Mouse (Mus musculus) midbrain, postnatal 0 days (tissue): ENCODE data around the gene Adam23. TPM values are rescaled to one million over a fixed set of nuclear protein-coding genes. Genes with fewer than 3 reads are reported as not detected.

Source experiments
- ATAC-seq: fragments of 200-750 bp; cut with Nextera tagmentation; 2 replicates; pipeline ENCODE4 v1.8.0; 2017; ENCODE audit warnings: moderate number of reproducible peaks, mild to moderate bottlenecking, moderate TSS enrichment, moderate library complexity; ENCODE audit not compliant: low FRiP score
- DNase-seq: peaks from one replicate; pipeline ENCODE4 v3.0.0-alpha.2; 2015; ENCODE audit warnings: low spot score
- H3K27ac ChIP-seq: fragments of 300-500 bp; sonication (generic); 2 replicates; pipeline ENCODE4 v1.5.1; 2014; ENCODE audit warnings: low read depth, mild to moderate bottlenecking, low read length, mixed read lengths
- H3K27me3 ChIP-seq: fragments of 300-500 bp; sonication (generic); 2 replicates; pipeline ENCODE4 v1.6.1; 2014; ENCODE audit warnings: low read length, control low read depth, mixed read lengths; ENCODE audit not compliant: insufficient read depth
- H3K36me3 ChIP-seq: fragments of 300-500 bp; sonication (generic); 2 replicates; pipeline ENCODE4 v1.6.1; 2014; ENCODE audit warnings: low read length, control low read depth, mixed read lengths; ENCODE audit not compliant: insufficient read depth
- H3K4me1 ChIP-seq: fragments of 300-500 bp; sonication (generic); 2 replicates; pipeline ENCODE4 v1.6.1; 2014; ENCODE audit warnings: mild to moderate bottlenecking, control low read depth, antibody characterized with exemption, low read length, mixed read lengths; ENCODE audit not compliant: insufficient read depth
- H3K4me2 ChIP-seq: fragments of 300-500 bp; sonication (generic); 2 replicates; pipeline ENCODE4 v1.6.1; 2014; ENCODE audit warnings: low read depth, mild to moderate bottlenecking, low read length, mixed read lengths; ENCODE audit not compliant: poor library complexity, severe bottlenecking
- H3K4me3 ChIP-seq: fragments of 300-500 bp; sonication (generic); 2 replicates; pipeline ENCODE4 v1.5.1; 2014; ENCODE audit warnings: low read depth, mild to moderate bottlenecking, low read length, moderate library complexity
- H3K9ac ChIP-seq: fragments of 300-500 bp; sonication (generic); replicated peaks from 2 replicates; pipeline ENCODE4 v1.6.1; 2014; ENCODE audit warnings: mild to moderate bottlenecking, low read length, moderate library complexity, mixed read lengths; ENCODE audit not compliant: poor library complexity, severe bottlenecking
- H3K9me3 ChIP-seq: fragments of 300-500 bp; sonication (generic); 2 replicates; pipeline ENCODE4 v1.6.1; 2016; ENCODE audit warnings: low read length, control low read depth
- CTCF ChIP-seq: IDR thresholded peaks from 2 replicates; pipeline ENCODE4 v1.5.1; 2016; ENCODE audit warnings: antibody characterized with exemption, mild to moderate bottlenecking
- WGBS: fragments of 180-500 bp; shearing (Covaris S2); extraction: QIAGEN DNeasy Blood & Tissue Kit; methylation state at CpG from one replicate; pipeline ENCODE4 v1.1.7; 2014; 5-methylcytosine and 5-hydroxymethylcytosine counted together
- polyA plus RNA-seq: library from polyadenylated mRNA; unstranded; fragments of >200 nt; fragmentation: Nextera tagmentation; extraction: Ambion mirVana; gene quantifications from 2 replicates; pipeline ENCODE4 v1.2.1, GENCODE M21; 2015
- total RNA-seq: library from RNA; depleted of rRNA; stranded (reverse); fragments of >200 nt; gene quantifications from 2 replicates; pipeline ENCODE4 v1.2.3, GENCODE M21; 2014

Gene Adam23
- total and polyA plus RNA-seq, 2 experiments from 2014 or later: 19.5 to 65.3 TPM

- no peaks in the 10 kb centered on the region for H3K9me3 ChIP-seq
- H3K4me3 ChIP-seq: no peak overlapping the region
- no peak for ATAC-seq
- H3K9ac ChIP-seq: no peak overlapping the region
- TF ChIP-seq CTCF: no peak
- no peak overlapping the region for H3K27ac ChIP-seq
- H3K27me3 ChIP-seq: no peaks in the 10 kb centered on the region
- 0 out of 2 replicates have a peak, but pooled peaks cover 3% of the 10 kb centered on the region for H3K36me3 ChIP-seq
- no peaks in the 10 kb centered on the region for H3K4me1 ChIP-seq
- WGBS: 66% methylated on average over 8 of the region's 8 CpGs
- peak; percentile 22 for DNase-seq
- no peak overlapping the region for H3K4me2 ChIP-seq
These were observed 12.3 kb downstream of the Adam23 start for GRCm38 (mm10) chr1:63457801-63458519.

GRCm38 (mm10) chr1:63459151-63459550 lies 13.5 kb downstream of the Adam23 start:
- Histone ChIP-seq H3K9me3 (no peaks in the 10 kb centered on the region), H3K9ac (no peak overlapping the region), H3K36me3 (0 out of 2 replicates have a peak, but pooled peaks cover 3% of the 10 kb centered on the region), H3K4me1 (no peaks in the 10 kb centered on the region), H3K4me3 (no peak overlapping the region), H3K27me3 (no peaks in the 10 kb centered on the region), H3K27ac (no peak overlapping the region), H3K4me2 (no peak overlapping the region)
- WGBS: 75% methylated on average over 3 of the region's 3 CpGs
- DNase-seq (no peak), ATAC-seq (no peak)
- no peak for TF ChIP-seq CTCF

- WGBS: 88% methylated on average over 6 of the region's 6 CpGs
- no peaks in the 10 kb centered on the region for H3K9me3 ChIP-seq
- DNase-seq (no peak), ATAC-seq (no peak)
- no peak overlapping the region for H3K4me2 ChIP-seq
- no peaks in the 10 kb centered on the region for H3K27me3 ChIP-seq
- H3K9ac ChIP-seq: no peak overlapping the region
- H3K27ac ChIP-seq: no peak overlapping the region
- H3K4me3 ChIP-seq: no peak overlapping the region
- no peaks in the 10 kb centered on the region for H3K4me1 ChIP-seq
- TF ChIP-seq CTCF: no peak
- 0 out of 2 replicates have a peak, but pooled peaks cover 3% of the 10 kb centered on the region for H3K36me3 ChIP-seq
These were observed 14.2 kb downstream of the Adam23 start for GRCm38 (mm10) chr1:63459926-63460325.

GRCm38 (mm10) chr1:63464441-63464840 lies 18.8 kb downstream of the Adam23 start:
- H3K4me3 ChIP-seq: no peak overlapping the region
- no peak overlapping the region for H3K4me2 ChIP-seq
- no peak for TF ChIP-seq CTCF
- DNase-seq: no peak
- H3K36me3 ChIP-seq: 0 out of 2 replicates have a peak, but pooled peaks cover 3% of the 10 kb centered on the region
- H3K27me3 ChIP-seq: no peaks in the 10 kb centered on the region
- ATAC-seq: no peak
- H3K27ac ChIP-seq: no peak overlapping the region
- no peaks in the 10 kb centered on the region for H3K9me3 ChIP-seq
- no peaks in the 10 kb centered on the region for H3K4me1 ChIP-seq
- H3K9ac ChIP-seq: no peak overlapping the region
- WGBS: 84% methylated on average over 1 of the region's 1 CpGs

- ATAC-seq (no peak), DNase-seq (no peak)
- 68% methylated on average over 2 of the region's 2 CpGs for WGBS
- Histone ChIP-seq H3K27ac (no peak overlapping the region), H3K4me2 (no peak overlapping the region), H3K4me1 (no peaks in the 10 kb centered on the region; the same call in 1 of the 2 replicates), H3K4me3 (no peak overlapping the region), H3K9ac (no peak overlapping the region), H3K27me3 (no peaks in the 10 kb centered on the region), H3K9me3 (no peaks in the 10 kb centered on the region), H3K36me3 (no peaks in the 10 kb centered on the region)
- no peak for TF ChIP-seq CTCF
These were observed 27.6 kb downstream of the Adam23 start for GRCm38 (mm10) chr1:63473272-63473671.

- DNase-seq: no peak
- TF ChIP-seq CTCF: no peak
These were observed 28.0 kb downstream of the Adam23 start for GRCm38 (mm10) chr1:63473696-63474095.

More at GRCm38 (mm10) chr1:63473696-63474095, 28.0 kb downstream of the Adam23 start:
- no peaks in the 10 kb centered on the region for H3K27me3 ChIP-seq
- ATAC-seq: no peak
- H3K4me2 ChIP-seq: no peak overlapping the region
- 28% methylated on average over 8 of the region's 8 CpGs for WGBS
- H3K4me1 ChIP-seq: no peaks in the 10 kb centered on the region; the same call in 1 of the 2 replicates
- no peak overlapping the region for H3K4me3 ChIP-seq
- H3K27ac ChIP-seq: no peak overlapping the region
- H3K9ac ChIP-seq: no peak overlapping the region
- H3K36me3 ChIP-seq: no peaks in the 10 kb centered on the region
- no peaks in the 10 kb centered on the region for H3K9me3 ChIP-seq
